Mouse (Mus musculus) cerebellum, adult (tissue): ENCODE data around the gene AI987944.

Source experiments
- ATAC-seq: cut with Nextera tagmentation; 2 replicates; pipeline ENCODE4 v1.9.2; 2017; ENCODE audit warnings: mild to moderate bottlenecking, moderate library complexity, mixed read lengths; ENCODE audit not compliant: insufficient number of reproducible peaks, low FRiP score, low TSS enrichment

AI987944 gene

DNA sequence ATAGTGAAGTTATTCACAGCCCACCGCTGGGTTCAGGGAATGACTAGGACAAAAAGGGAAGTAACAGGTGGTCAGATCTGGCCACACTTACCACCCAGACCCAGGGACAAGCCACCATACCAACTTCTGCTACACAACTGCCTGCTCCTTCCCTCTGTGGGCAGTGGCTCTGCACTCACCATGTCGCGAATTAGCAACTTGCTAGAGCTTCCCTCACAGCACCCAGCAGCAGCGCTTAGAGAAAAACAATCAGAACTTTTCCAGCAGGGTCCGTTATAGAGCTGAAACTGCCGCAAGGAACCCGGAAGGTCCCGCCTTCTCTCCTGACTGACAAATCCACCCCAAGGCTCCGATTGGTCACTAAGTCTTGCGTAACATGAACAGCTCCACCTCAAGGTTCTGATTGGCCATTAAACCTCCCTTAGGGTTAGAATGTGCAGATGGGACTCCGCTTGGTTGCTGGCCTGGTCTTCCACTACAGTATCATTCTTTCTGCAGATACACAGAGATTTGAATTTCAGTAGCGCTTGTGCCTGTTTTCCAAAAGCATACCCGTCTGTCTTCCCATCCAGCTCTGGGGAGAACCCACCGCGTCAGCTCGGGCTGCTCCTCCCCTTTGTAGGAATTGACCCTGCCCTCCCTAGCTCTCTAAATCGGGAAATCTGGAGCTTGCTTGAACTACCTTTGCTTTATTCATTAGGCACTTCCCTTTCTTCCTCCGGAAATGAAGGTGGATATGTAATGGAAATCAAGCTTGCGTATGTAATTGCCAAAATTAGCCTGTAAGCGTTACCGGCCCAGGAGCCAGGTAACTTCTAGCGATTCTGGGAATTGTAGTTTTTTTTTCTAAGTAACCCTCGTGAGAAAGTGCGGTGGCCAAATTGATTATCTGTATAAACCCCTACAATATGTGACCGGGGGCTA lies at the start of gene AI987944:
AI987944 (minus strand) TSS at position 332 of the 924 bp plus-strand sequence.
- peak; percentile 99 for ATAC-seq

DNA sequence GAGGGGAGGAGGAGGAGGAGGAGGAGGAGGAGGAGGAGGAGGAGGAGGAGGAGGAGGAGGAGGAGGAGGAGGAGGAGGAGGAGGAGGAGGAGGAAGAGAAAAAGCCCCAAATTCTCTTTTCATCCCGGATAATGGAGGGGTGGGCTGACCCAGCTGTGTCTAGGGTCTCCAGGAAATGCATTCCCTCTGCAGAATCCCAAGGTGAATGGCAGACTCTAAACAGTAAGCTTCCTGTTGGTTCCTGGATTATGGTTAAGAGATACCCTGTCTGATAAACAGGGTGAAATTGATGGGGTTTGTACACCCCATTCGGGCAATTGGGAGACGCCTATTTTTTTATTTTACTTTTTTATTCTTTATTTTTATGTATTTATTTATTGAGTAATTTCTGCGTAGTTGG lies 951 bp upstream of the AI987944 start:
- no peak for ATAC-seq
